Mouse (Mus musculus): ENCODE data around the gene Smlr1.

The Smlr1 gene

GRCm38 (mm10) chr10:25499323-25500071 is 36.6 kb downstream of the Smlr1 start:
- no peak for DNase-seq (ENCODE audit: low spot score in 2 of 2)

GRCm38 (mm10) chr10:25488456-25488855 is 47.6 kb downstream of the Smlr1 start:
- DNase-seq (ENCODE audit: low spot score in 2 of 2), result peak; percentile 63 to 69

GRCm38 (mm10) chr10:25482791-25483190 is 53.3 kb downstream of the Smlr1 start:
- no peak for DNase-seq (ENCODE audit: low spot score in 2 of 2)

- DNase-seq (ENCODE audit: low spot score in 2 of 2), result no peak
These were observed 56.4 kb downstream of the Smlr1 start for GRCm38 (mm10) chr10:25479716-25480115.
